Mouse (Mus musculus): Measurements from ENCODE around the gene Metap1. TPM values are rescaled to one million over a fixed set of nuclear protein-coding genes. Genes with fewer than 3 reads are reported as not detected.

The Metap1 gene
- polyA plus RNA-seq, 1 experiment from 2014 or later: 60.9 TPM

DNA sequence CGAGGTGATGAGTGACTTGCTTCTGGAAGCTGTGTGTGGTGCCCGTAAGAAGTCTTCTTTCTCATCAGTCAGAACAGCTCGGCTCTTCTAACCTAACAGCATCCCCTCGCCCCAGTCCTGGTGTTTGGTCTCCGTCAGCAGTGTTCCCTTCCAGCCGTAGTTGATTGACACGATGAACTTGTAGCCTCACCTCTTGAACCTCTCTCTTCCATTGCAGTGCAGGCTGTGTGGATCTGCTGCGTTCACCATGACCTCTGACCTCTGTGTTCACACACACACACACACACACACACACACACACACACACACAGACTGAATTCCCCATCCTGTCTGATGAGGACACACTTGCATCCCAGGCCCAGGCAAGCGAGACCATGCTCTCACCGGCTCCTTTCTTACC, 37.1 kb downstream of the Metap1 start:
- H3K4me1 ChIP-seq (ENCODE audit: insufficient read depth): no peaks in the 10 kb centered on the region
- H3K36me3 ChIP-seq (ENCODE audit: insufficient read depth): peaks cover 95% of the 10 kb centered on the region
- no peaks in the 10 kb centered on the region for H3K9me3 ChIP-seq (ENCODE audit: low read depth, low read length)
- no peak overlapping the region for H3K27ac ChIP-seq (ENCODE audit: low read depth)
- H3K27me3 ChIP-seq (ENCODE audit: insufficient read depth, low read length): no peaks in the 10 kb centered on the region
- ATAC-seq (ENCODE audit: insufficient read depth): no peak
- no peak overlapping the region for H3K4me2 ChIP-seq
- no peak for TF ChIP-seq CTCF (IDR thresholded peaks at IDR 0.05; ENCODE audit: low read depth)
- no peak overlapping the region for H3K4me3 ChIP-seq (ENCODE audit: low read depth, low read length)
- DNase-seq: no peak
- WGBS: 73% methylated on average over 10 of the region's 10 CpGs
- no peak overlapping the region for H3K9ac ChIP-seq

DNA sequence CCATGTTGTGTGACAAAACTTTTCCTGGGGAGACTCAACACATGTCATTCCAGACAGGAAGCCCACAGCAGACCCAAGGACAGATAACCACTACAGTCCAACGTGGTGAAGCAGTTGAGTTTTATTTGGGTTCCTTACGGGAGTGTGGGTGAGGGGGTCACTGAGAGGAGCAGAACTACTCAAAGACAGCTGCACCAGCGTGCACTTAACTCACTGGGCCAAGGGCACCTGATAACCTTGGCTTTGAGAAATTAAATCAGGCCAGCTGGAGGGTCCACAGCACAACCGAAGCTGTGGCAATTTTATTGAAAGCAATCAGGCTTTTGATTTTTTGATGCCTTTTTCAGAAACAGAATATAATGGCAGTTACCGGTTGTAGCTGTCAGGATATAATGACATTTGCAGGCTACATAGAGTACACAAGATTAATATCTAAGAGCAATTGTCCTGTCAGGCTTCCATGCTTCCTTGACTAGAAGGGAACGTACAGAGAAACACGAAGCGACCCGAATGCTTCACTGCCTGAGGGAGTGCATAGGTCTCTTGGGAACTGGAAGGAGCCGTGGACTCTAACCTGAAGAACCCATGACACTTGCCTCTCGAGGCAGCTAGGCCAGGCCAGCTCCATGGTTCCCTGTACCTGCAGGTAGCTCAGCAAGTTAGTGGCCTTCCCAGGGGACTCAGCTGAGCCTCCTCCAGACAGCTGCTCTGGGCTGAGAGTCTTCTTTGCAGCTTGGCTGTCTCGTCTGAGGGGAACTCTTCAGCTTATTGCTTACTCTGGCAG, 41.0 kb downstream of the Metap1 start:
- TF ChIP-seq CTCF (IDR thresholded peaks at IDR 0.05; ENCODE audit: low read depth): no peak
- Histone ChIP-seq H3K27me3 (ENCODE audit: insufficient read depth, low read length) (no peaks in the 10 kb centered on the region), H3K36me3 (ENCODE audit: insufficient read depth) (peaks cover 79% of the 10 kb centered on the region), H3K4me1 (ENCODE audit: insufficient read depth) (no peaks in the 10 kb centered on the region), H3K4me3 (ENCODE audit: low read depth, low read length) (no peak overlapping the region), H3K9me3 (ENCODE audit: low read depth, low read length) (no peaks in the 10 kb centered on the region), H3K4me2 (no peak overlapping the region), H3K9ac (no peak overlapping the region), H3K27ac (ENCODE audit: low read depth) (no peak overlapping the region)
- ATAC-seq (ENCODE audit: insufficient read depth): no peak
- WGBS: 71% methylated on average over 12 of the region's 12 CpGs
- no peak for DNase-seq

- TF ChIP-seq CTCF (IDR thresholded peaks at IDR 0.05; ENCODE audit: low read depth): no peak
- peak overlapping the region; percentile 88 for H3K4me2 ChIP-seq
- H3K27ac ChIP-seq (ENCODE audit: low read depth): peak overlapping the region; percentile 88
- peaks cover 34% of the 10 kb centered on the region for H3K36me3 ChIP-seq (ENCODE audit: insufficient read depth)
- H3K27me3 ChIP-seq (ENCODE audit: insufficient read depth, low read length): no peaks in the 10 kb centered on the region
- H3K9me3 ChIP-seq (ENCODE audit: low read depth, low read length): no peaks in the 10 kb centered on the region
- no peaks in the 10 kb centered on the region for H3K4me1 ChIP-seq (ENCODE audit: insufficient read depth)
- WGBS: 2% methylated on average over 9 of the region's 9 CpGs
- peak overlapping the region; percentile 90 for H3K4me3 ChIP-seq (ENCODE audit: low read depth, low read length)
- ATAC-seq (ENCODE audit: insufficient read depth) (no peak), DNase-seq (no peak)
- H3K9ac ChIP-seq: peak overlapping the region; percentile 89
Measured at GRCm38 (mm10) chr3:138443465-138443771, 45.9 kb downstream of the Metap1 start.

GRCm38 (mm10) chr3:138442612-138443464, 46.5 kb downstream of the Metap1 start, which contains the start of gene Adh5:
Adh5 (plus strand) TSS chr3:138443093.
- DNase-seq (peak; percentile 98), ATAC-seq (ENCODE audit: insufficient read depth) (peak; percentile 97)
- under 1% methylated on average over 86 of the region's 86 CpGs for WGBS
- H3K27ac ChIP-seq (ENCODE audit: low read depth): peak within 1 kb of the TSS; percentile 88
- H3K4me2 ChIP-seq: peak within 1 kb of the TSS; percentile 88
- TF ChIP-seq CTCF (IDR thresholded peaks at IDR 0.05; ENCODE audit: low read depth): peak; percentile 17; the same call in 1 of the 2 replicates
- H3K27me3 ChIP-seq (ENCODE audit: insufficient read depth, low read length): no peaks in the 10 kb centered on the region
- peaks cover 28% of the 10 kb centered on the region for H3K36me3 ChIP-seq (ENCODE audit: insufficient read depth)
- H3K9me3 ChIP-seq (ENCODE audit: low read depth, low read length): no peaks in the 10 kb centered on the region
- H3K4me1 ChIP-seq (ENCODE audit: insufficient read depth): no peaks in the 10 kb centered on the region
- peak within 1 kb of the TSS; percentile 90 for H3K4me3 ChIP-seq (ENCODE audit: low read depth, low read length)
- peak within 1 kb of the TSS; percentile 89 for H3K9ac ChIP-seq

DNA sequence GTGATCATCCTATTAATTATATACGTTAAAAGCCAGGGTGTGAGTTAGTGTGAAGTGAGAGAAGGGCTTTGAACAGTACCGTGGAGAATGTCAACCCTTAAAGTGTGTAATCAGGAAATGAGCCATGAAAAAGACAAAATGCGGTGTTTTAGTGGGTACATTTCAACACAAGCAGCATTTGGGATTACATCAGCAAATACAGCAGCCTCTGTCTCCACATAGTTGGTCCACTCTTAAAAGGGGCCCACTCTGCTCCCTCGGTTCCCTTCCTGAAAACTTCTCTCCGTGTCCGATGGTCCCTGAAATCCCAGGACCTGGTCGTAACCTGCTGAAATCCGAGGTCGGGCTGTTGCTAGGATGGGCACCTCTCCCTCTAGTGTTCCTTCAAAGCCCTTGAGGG, 47.1 kb downstream of the Metap1 start:
- no peak for TF ChIP-seq CTCF (IDR thresholded peaks at IDR 0.05; ENCODE audit: low read depth)
- Histone ChIP-seq H3K36me3 (ENCODE audit: insufficient read depth) (peaks cover 22% of the 10 kb centered on the region), H3K4me1 (ENCODE audit: insufficient read depth) (no peaks in the 10 kb centered on the region), H3K4me2 (peak overlapping the region; percentile 88), H3K27ac (ENCODE audit: low read depth) (peak overlapping the region; percentile 77), H3K27me3 (ENCODE audit: insufficient read depth, low read length) (no peaks in the 10 kb centered on the region), H3K4me3 (ENCODE audit: low read depth, low read length) (peak overlapping the region; percentile 90), H3K9ac (peak overlapping the region; percentile 63), H3K9me3 (ENCODE audit: low read depth, low read length) (no peaks in the 10 kb centered on the region)
- DNase-seq (no peak), ATAC-seq (ENCODE audit: insufficient read depth) (0 out of 2 replicates have a peak, but pooled peaks have one; percentile 3)
- 4% methylated on average over 9 of the region's 9 CpGs for WGBS

DNA sequence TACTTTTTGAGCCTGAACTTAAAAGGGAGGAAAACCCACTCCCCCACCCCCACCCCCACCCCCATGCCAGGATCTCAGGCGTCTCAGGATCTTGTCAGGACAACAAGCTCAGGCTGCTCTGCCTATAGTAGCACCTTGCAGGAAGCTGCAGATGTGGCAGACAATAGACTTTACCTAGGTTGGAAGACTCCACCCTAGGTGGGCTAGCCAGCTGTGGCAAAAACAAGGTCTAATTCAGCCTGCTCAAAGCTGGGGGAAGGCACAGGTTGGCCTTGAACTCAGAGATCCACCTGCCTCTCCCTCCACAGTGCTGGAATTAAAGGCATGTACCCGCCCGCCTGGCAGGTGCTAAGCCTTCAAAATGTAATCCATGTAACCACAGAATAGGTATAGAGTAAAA, 50.6 kb downstream of the Metap1 start:
- no peak overlapping the region for H3K4me2 ChIP-seq
- no peak for TF ChIP-seq CTCF (IDR thresholded peaks at IDR 0.05; ENCODE audit: low read depth)

GRCm38 (mm10) chr3:138431835-138432234, 57.5 kb downstream of the Metap1 start:
- Histone ChIP-seq H3K36me3 (ENCODE audit: insufficient read depth) (no peaks in the 10 kb centered on the region), H3K9me3 (ENCODE audit: low read depth, low read length) (no peaks in the 10 kb centered on the region), H3K27ac (ENCODE audit: low read depth) (no peak overlapping the region), H3K27me3 (ENCODE audit: insufficient read depth, low read length) (no peaks in the 10 kb centered on the region), H3K9ac (no peak overlapping the region), H3K4me3 (ENCODE audit: low read depth, low read length) (no peak overlapping the region), H3K4me2 (no peak overlapping the region), H3K4me1 (ENCODE audit: insufficient read depth) (no peaks in the 10 kb centered on the region)
- ATAC-seq (ENCODE audit: insufficient read depth) (0 out of 2 replicates have a peak, but pooled peaks have one; percentile 54), DNase-seq (peak; percentile 86)
- WGBS: 62% methylated on average over 2 of the region's 2 CpGs
- peak; percentile 61 for TF ChIP-seq CTCF (IDR thresholded peaks at IDR 0.05; ENCODE audit: low read depth)

More for the DNA sequence above, 50.6 kb downstream of the Metap1 start:
- WGBS: 68% methylated on average over 3 of the region's 3 CpGs
- H3K9me3 ChIP-seq (ENCODE audit: low read depth, low read length): no peaks in the 10 kb centered on the region
- no peak overlapping the region for H3K4me3 ChIP-seq (ENCODE audit: low read depth, low read length)
- no peak overlapping the region for H3K9ac ChIP-seq
- H3K27me3 ChIP-seq (ENCODE audit: insufficient read depth, low read length): no peaks in the 10 kb centered on the region
- no peak overlapping the region for H3K27ac ChIP-seq (ENCODE audit: low read depth)
- no peaks in the 10 kb centered on the region for H3K36me3 ChIP-seq (ENCODE audit: insufficient read depth)
- H3K4me1 ChIP-seq (ENCODE audit: insufficient read depth): no peaks in the 10 kb centered on the region
- DNase-seq (no peak), ATAC-seq (ENCODE audit: insufficient read depth) (no peak)

Measured in lung, embryonic 14.5 days (tissue).